In genomic region chr8:122663670-122664069, GRCm38 (mm10) we compare ENCODE assay signal across 36 mouse cellular contexts. TPM values are rescaled to one million over a fixed set of nuclear protein-coding genes. Genes with fewer than 3 reads are reported as not detected.
DNase-seq lines count a peak whose midpoint lies in the region; ATAC-seq and TF ChIP-seq lines count a peak whose summit lies in the region.
"Had no signal": no experiment of that assay in that cellular context is flagged by ENCODE, and none has a peak within 500 bp of the region (broad histone marks: within the 10 kb centered on the region; RNA-seq: fewer than 3 reads in every experiment).

No protein-coding gene starts in this region.

- no peak for TF ChIP-seq EP300 in heart, adult 2 months (IDR thresholded peaks at IDR 0.05; ENCODE audit: insufficient read depth, low read depth, low read length)

- H3K9ac ChIP-seq in heart, adult 2 months (ENCODE audit: low read depth, low read length) = no peak overlapping the region
- H3K9ac ChIP-seq in kidney, embryonic 14.5 days (ENCODE audit: low read depth, low read length) = no peak overlapping the region
- no peak overlapping the region for H3K9ac ChIP-seq in liver, embryonic 13.5 days
- H3K9ac ChIP-seq: embryonic facial prominence, embryonic 13.5 days; heart, embryonic 12.5 days; intestine, embryonic 15.5 days; lung, embryonic 15.5 days; midbrain, embryonic 12.5 days; neural tube, embryonic 12.5 days had no signal

- TF ChIP-seq POLR2A in heart, adult 2 months (IDR thresholded peaks at IDR 0.05; ENCODE audit: insufficient read depth, low read depth, low read length) = no peak

- no peak overlapping the region for H3K4me2 ChIP-seq in kidney, embryonic 14.5 days (replicated peaks; ENCODE audit: low read depth, low read length)
- no peak overlapping the region for H3K4me2 ChIP-seq in liver, embryonic 13.5 days
- H3K4me2 ChIP-seq: embryonic facial prominence, embryonic 13.5 days; heart, embryonic 12.5 days; intestine, embryonic 15.5 days; lung, embryonic 15.5 days; midbrain, embryonic 12.5 days; neural tube, embryonic 12.5 days had no signal

- no peak for TF ChIP-seq CTCF in heart, adult 2 months (IDR thresholded peaks at IDR 0.05)

- H3K27me3 ChIP-seq in heart, adult 2 months (ENCODE audit: control insufficient read depth, insufficient read depth, low read length) = no peaks in the 10 kb centered on the region
- H3K27me3 ChIP-seq in kidney, embryonic 14.5 days (ENCODE audit: control insufficient read depth, insufficient read depth, low read length) = no peaks in the 10 kb centered on the region; the same call in 1 of the 2 replicates
- H3K27me3 ChIP-seq in liver, embryonic 13.5 days = peaks cover 9% of the 10 kb centered on the region
- H3K27me3 ChIP-seq: intestine, embryonic 15.5 days; lung, embryonic 15.5 days; neural tube, embryonic 12.5 days had no signal

- peak overlapping the region; percentile 90 for H3K27ac ChIP-seq in heart, adult 2 months
- no peak overlapping the region; the same call in 1 of the 2 replicates for H3K27ac ChIP-seq in kidney, embryonic 14.5 days (ENCODE audit: low read depth, low read length)
- peak overlapping the region; percentile 20; the same call in 1 of the 2 replicates for H3K27ac ChIP-seq in liver, embryonic 13.5 days
- H3K27ac ChIP-seq: embryonic facial prominence, embryonic 13.5 days; intestine, embryonic 15.5 days; midbrain, embryonic 12.5 days; neural tube, embryonic 12.5 days; stomach, postnatal 0 days had no signal

- ATAC-seq in kidney, embryonic 14.5 days (ENCODE audit: low FRiP score, low TSS enrichment) = no peak
- no peak for ATAC-seq in liver, embryonic 13.5 days (ENCODE audit: low read depth)
- ATAC-seq: forebrain, embryonic 16.5 days; hindbrain, postnatal 0 days; intestine, embryonic 15.5 days had no signal

- no peaks in the 10 kb centered on the region for H3K9me3 ChIP-seq in kidney, embryonic 14.5 days (ENCODE audit: control insufficient read depth, low read length)
- H3K9me3 ChIP-seq in liver, embryonic 13.5 days (replicated peaks) = no peaks in the 10 kb centered on the region
- H3K9me3 ChIP-seq: embryonic facial prominence, embryonic 13.5 days; forebrain, embryonic 10.5 days; G1E; heart, embryonic 12.5 days; intestine, embryonic 15.5 days; lung, embryonic 15.5 days; midbrain, embryonic 12.5 days; neural tube, embryonic 12.5 days had no signal

- no peak for DNase-seq in heart, adult 2 months
- no peak for DNase-seq in heart, adult 18-20 months
- DNase-seq in kidney, adult 9 months = peak; percentile 24
- no peak for DNase-seq in liver, embryonic 13.5 days
- DNase-seq in liver = no peak
- no peak for DNase-seq in right cerebral cortex, adult 18-20 months
- DNase-seq: adrenal gland, postnatal 10 days; cerebellum, adult 11 months; cerebellum, adult 9-10 months; embryo, embryonic 11 days; gastrocnemius, postnatal 10 days; heart, postnatal 4 days; layer of hippocampus, adult 9-11 months; right cerebral cortex, postnatal 4 days; thymus, adult 18-20 months; thymus, postnatal 25 days had no signal

- no peaks in the 10 kb centered on the region for H3K36me3 ChIP-seq in heart, adult 2 months (ENCODE audit: control insufficient read depth, insufficient read depth, low read length)
- no peaks in the 10 kb centered on the region for H3K36me3 ChIP-seq in kidney, embryonic 14.5 days (ENCODE audit: control insufficient read depth, insufficient read depth, low read length)
- H3K36me3 ChIP-seq in liver, embryonic 13.5 days = peaks cover 12% of the 10 kb centered on the region
- H3K36me3 ChIP-seq: embryonic facial prominence, embryonic 13.5 days; forebrain, embryonic 10.5 days; heart, embryonic 12.5 days; intestine, embryonic 15.5 days; lung, embryonic 15.5 days; midbrain, embryonic 12.5 days; neural tube, embryonic 12.5 days had no signal

- H3K4me3 ChIP-seq in heart, adult 2 months = no peak overlapping the region
- no peak overlapping the region for H3K4me3 ChIP-seq in kidney, embryonic 14.5 days (ENCODE audit: low read length)
- H3K4me3 ChIP-seq in liver, embryonic 13.5 days (replicated peaks) = no peak overlapping the region
- H3K4me3 ChIP-seq: embryonic facial prominence, embryonic 13.5 days; forebrain, embryonic 10.5 days; heart, embryonic 12.5 days; intestine, embryonic 15.5 days; lung, embryonic 15.5 days; midbrain, embryonic 12.5 days; myocyte; neural tube, embryonic 12.5 days had no signal

- WGBS in heart, adult 2 months = 63% methylated on average over 5 of the region's 5 CpGs
- 27% methylated on average over 5 of the region's 5 CpGs for WGBS in kidney, embryonic 14.5 days
- WGBS in liver, embryonic 13.5 days (ENCODE audit: insufficient replicate concordance) = 79% methylated on average over 5 of the region's 5 CpGs

- H3K4me1 ChIP-seq in heart, adult 2 months (ENCODE audit: control insufficient read depth, insufficient read depth, low read length) = peaks cover 64% of the 10 kb centered on the region
- H3K4me1 ChIP-seq in kidney, embryonic 14.5 days (ENCODE audit: control insufficient read depth, insufficient read depth, low read length) = peaks cover 44% of the 10 kb centered on the region
- peaks cover 58% of the 10 kb centered on the region for H3K4me1 ChIP-seq in liver, embryonic 13.5 days (replicated peaks)

- peaks cover 5% of the 10 kb centered on the region for H3K79me2 ChIP-seq in heart, adult 2 months (replicated peaks; ENCODE audit: control insufficient read depth, insufficient read depth, low read length)

- intact Hi-C loops in heart, adult 2 months (cut with DNase I) = loop anchor here (2.0 kb wide), 1 partner anchor 49 kb away; no protein-coding TSS in a partner anchor

RNA-seq across cellular contexts. Expression of gene Cbfa2t3, which starts 35.2 kb away (rescaled TPM):
- 10 to 100 TPM; 21.8 to 22.3 TPM for total RNA-seq in heart, adult 2 months (2021)
- polyA plus RNA-seq in heart, adult 2 months (2012; rRNA removed) = 10.2 and 10.9 TPM in 2 replicates
- total RNA-seq in heart, adult 18-20 months (2021) = 10 to 100 TPM; 18.7 to 20.4 TPM
- 3.6 and 3.7 TPM in 2 replicates for polyA plus RNA-seq in kidney, embryonic 14.5 days (2014; fragmentation: Nextera tagmentation; extraction: Ambion mirVana)
- polyA plus RNA-seq in liver, embryonic 13.5 days (2015; fragmentation: Nextera tagmentation; extraction: Ambion mirVana) = 4.5 and 5.7 TPM in 2 replicates

RNA-seq across cellular contexts. Expression of gene Pabpn1l, which starts 41.1 kb away (rescaled TPM):
- total RNA-seq in heart, adult 2 months (2021) = under 1 TPM in 1 of 2 experiments, not detected in 1; 0.52 TPM
- 0.10 TPM in 1 of 2 replicates, not detected in the other for polyA plus RNA-seq in heart, adult 2 months (2012; rRNA removed)
- not detected for total RNA-seq in heart, adult 18-20 months (2021)
- not detected in 2 replicates for polyA plus RNA-seq in kidney, embryonic 14.5 days (2014; fragmentation: Nextera tagmentation; extraction: Ambion mirVana)
- not detected in 2 replicates for polyA plus RNA-seq in liver, embryonic 13.5 days (2015; fragmentation: Nextera tagmentation; extraction: Ambion mirVana)
- total RNA-seq: adrenal gland, postnatal 10 days; gastrocnemius, postnatal 10 days; heart, postnatal 4 days; hindbrain, postnatal 0 days; left cerebral cortex, postnatal 10 days; liver, adult 2 months; midbrain, postnatal 0 days had no signal
- polyA plus RNA-seq: embryonic facial prominence, embryonic 13.5 days; forebrain, embryonic 10.5 days; forebrain, embryonic 16.5 days; G1E; gonadal fat pad, adult 2 months; heart, embryonic 12.5 days; heart, postnatal 0 days; hindbrain, postnatal 0 days; intestine, embryonic 15.5 days; limb, embryonic 11.5 days; liver, adult 2 months; liver, embryonic 16.5 days; lung, embryonic 15.5 days; midbrain, embryonic 12.5 days; midbrain, postnatal 0 days; neural tube, embryonic 12.5 days had no signal

RNA-seq across cellular contexts. Expression of gene Trappc2l, which starts 52.2 kb away (rescaled TPM):
- total RNA-seq in heart, adult 2 months (2021) = 10 to 100 TPM; 58.6 to 65.4 TPM
- polyA plus RNA-seq in heart, adult 2 months (2012; rRNA removed) = 161 and 207 TPM in 2 replicates
- total RNA-seq in heart, adult 18-20 months (2021) = 10 to 100 TPM; 62.0 to 69.1 TPM
- polyA plus RNA-seq in kidney, embryonic 14.5 days (2014; fragmentation: Nextera tagmentation; extraction: Ambion mirVana) = 59.8 and 74.9 TPM in 2 replicates
- polyA plus RNA-seq in liver, embryonic 13.5 days (2015; fragmentation: Nextera tagmentation; extraction: Ambion mirVana) = 23.2 and 26.7 TPM in 2 replicates

RNA-seq across cellular contexts. Expression of gene Galns, which starts 52.4 kb away (rescaled TPM):
- total RNA-seq in heart, adult 2 months (2021) = 1 to 10 TPM; 3.1 to 3.2 TPM
- polyA plus RNA-seq in heart, adult 2 months (2012; rRNA removed) = 4.9 and 5.0 TPM in 2 replicates
- 1 to 10 TPM; 3.6 to 4.0 TPM for total RNA-seq in heart, adult 18-20 months (2021)
- polyA plus RNA-seq in kidney, embryonic 14.5 days (2014; fragmentation: Nextera tagmentation; extraction: Ambion mirVana) = 10.6 and 14.7 TPM in 2 replicates
- polyA plus RNA-seq in liver, embryonic 13.5 days (2015; fragmentation: Nextera tagmentation; extraction: Ambion mirVana) = 4.0 and 4.4 TPM in 2 replicates
